Mouse (Mus musculus) midbrain, embryonic 11.5 days (tissue): ENCODE results near the gene Btaf1. TPM values are rescaled to one million over a fixed set of nuclear protein-coding genes. Genes with fewer than 3 reads are reported as not detected.

Source experiments
- ATAC-seq: fragments of 200-750 bp; cut with Nextera tagmentation; 2 replicates; pipeline ENCODE4 v1.8.0; 2017; ENCODE audit warnings: moderate TSS enrichment, moderate library complexity; ENCODE audit not compliant: low FRiP score
- DNase-seq: peaks from one replicate; pipeline ENCODE4 v3.0.0; 2015; ENCODE audit warnings: low spot score; ENCODE audit errors: missing footprints
- H3K27ac ChIP-seq: fragments of 300-500 bp; sonication (generic); 2 replicates; pipeline ENCODE4 v1.5.1; 2014; ENCODE audit warnings: low read depth, low read length
- H3K27me3 ChIP-seq: fragments of 300-500 bp; sonication (generic); 2 replicates; pipeline ENCODE4 v1.6.1; 2014; ENCODE audit warnings: mild to moderate bottlenecking, low read length, moderate library complexity, mixed read lengths; ENCODE audit not compliant: control insufficient read depth, insufficient read depth
- H3K36me3 ChIP-seq: fragments of 300-500 bp; sonication (generic); 2 replicates; pipeline ENCODE4 v1.6.1; 2014; ENCODE audit warnings: mild to moderate bottlenecking, low read length, moderate library complexity, mixed read lengths; ENCODE audit not compliant: control insufficient read depth, insufficient read depth
- H3K4me1 ChIP-seq: fragments of 300-500 bp; sonication (generic); 2 replicates; pipeline ENCODE4 v1.6.1; 2014; ENCODE audit warnings: low read length; ENCODE audit not compliant: control insufficient read depth, insufficient read depth
- H3K4me2 ChIP-seq: fragments of 300-500 bp; sonication (generic); 2 replicates; pipeline ENCODE4 v1.6.1; 2014; ENCODE audit warnings: mild to moderate bottlenecking, moderate library complexity
- H3K4me3 ChIP-seq: fragments of 300-500 bp; sonication (generic); 2 replicates; pipeline ENCODE4 v1.5.1; 2014; ENCODE audit warnings: low read depth, low read length
- H3K9ac ChIP-seq: fragments of 300-500 bp; sonication (generic); 2 replicates; pipeline ENCODE4 v1.6.1; 2014; ENCODE audit warnings: low read length
- H3K9me3 ChIP-seq: fragments of 300-500 bp; sonication (generic); 2 replicates; pipeline ENCODE4 v1.6.1; 2016; ENCODE audit warnings: low read length; ENCODE audit not compliant: control insufficient read depth
- WGBS: fragments of 180-500 bp; shearing (Covaris S2); extraction: QIAGEN DNeasy Blood & Tissue Kit; methylation state at CpG from one replicate; pipeline ENCODE4 v1.1.7; 2014; 5-methylcytosine and 5-hydroxymethylcytosine counted together
- polyA plus RNA-seq: library from polyadenylated mRNA; unstranded; fragments of >200 nt; fragmentation: Nextera tagmentation; extraction: Ambion mirVana; gene quantifications from 2 replicates; pipeline ENCODE4 v1.2.1, GENCODE M21; 2014

Gene Btaf1
- polyA plus RNA-seq, 1 experiment from 2014 or later, result 20.9 TPM

DNA sequence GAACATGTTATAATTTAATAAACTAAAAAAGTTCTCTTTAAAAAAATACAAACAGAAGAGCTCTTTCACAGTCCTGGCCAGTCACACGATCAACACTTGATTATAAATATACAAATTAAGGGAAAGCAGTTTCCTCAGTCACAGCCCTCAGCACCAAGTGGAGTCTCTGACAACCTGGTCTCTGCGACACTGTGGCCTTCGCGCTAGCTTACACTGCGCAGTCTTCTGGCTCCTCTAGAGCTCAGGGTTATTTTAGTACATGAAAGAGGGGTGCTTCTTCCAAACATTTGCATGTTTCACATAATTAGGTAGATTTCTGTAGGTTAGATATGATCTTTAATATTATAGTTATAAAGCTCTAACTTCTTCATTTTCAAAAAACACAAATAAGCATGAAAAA, 96.3 kb downstream of the Btaf1 start:
- H3K9ac ChIP-seq, result no peak overlapping the region
- no peaks in the 10 kb centered on the region for H3K27me3 ChIP-seq
- H3K9me3 ChIP-seq, result no peaks in the 10 kb centered on the region
- H3K4me1 ChIP-seq, result peaks cover 4% of the 10 kb centered on the region; the same call in 1 of the 2 replicates
- no peak overlapping the region for H3K4me2 ChIP-seq
- no peak overlapping the region for H3K27ac ChIP-seq
- DNase-seq (no peak), ATAC-seq (no peak)
- 87% methylated on average over 5 of the region's 5 CpGs for WGBS
- H3K4me3 ChIP-seq, result no peak overlapping the region
- no peaks in the 10 kb centered on the region for H3K36me3 ChIP-seq

DNA sequence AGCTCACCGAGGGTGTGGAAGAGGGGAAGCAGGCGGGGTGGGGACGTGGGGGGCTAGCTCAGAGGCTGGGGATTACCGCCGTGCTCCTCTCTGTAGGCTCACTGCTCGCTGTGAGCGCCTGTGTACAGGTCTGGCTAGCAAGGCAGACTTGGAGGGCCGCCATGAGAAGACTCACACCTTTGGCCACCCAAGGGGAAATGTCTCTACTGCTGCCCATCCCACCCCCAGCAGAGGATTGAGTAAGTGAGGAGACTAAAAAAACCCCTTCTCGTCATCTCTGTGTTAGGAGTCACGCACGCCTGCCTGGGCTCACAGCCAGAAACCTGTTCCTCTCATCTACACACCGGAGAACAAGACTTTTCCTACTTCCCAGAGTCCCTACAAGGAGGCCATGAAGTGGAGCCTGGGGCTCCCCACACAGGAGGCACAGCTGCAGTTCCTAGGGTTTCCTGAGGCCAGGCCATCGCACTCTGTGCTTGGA, 100.0 kb downstream of the Btaf1 start:
- H3K4me3 ChIP-seq, result no peak overlapping the region
- H3K4me2 ChIP-seq, result no peak overlapping the region
- no peaks in the 10 kb centered on the region for H3K9me3 ChIP-seq
- DNase-seq (peak; percentile 78), ATAC-seq (no peak)
- H3K4me1 ChIP-seq, result 0 out of 2 replicates have a peak, but pooled peaks cover 2% of the 10 kb centered on the region
- no peaks in the 10 kb centered on the region for H3K27me3 ChIP-seq
- no peaks in the 10 kb centered on the region for H3K36me3 ChIP-seq
- H3K27ac ChIP-seq, result no peak overlapping the region
- H3K9ac ChIP-seq, result no peak overlapping the region
- WGBS, result 79% methylated on average over 13 of the region's 13 CpGs

- no peaks in the 10 kb centered on the region for H3K36me3 ChIP-seq
- H3K9me3 ChIP-seq, result no peaks in the 10 kb centered on the region
- no peak overlapping the region for H3K4me3 ChIP-seq
- no peak overlapping the region for H3K27ac ChIP-seq
- ATAC-seq (no peak), DNase-seq (no peak)
- H3K9ac ChIP-seq, result no peak overlapping the region
- H3K27me3 ChIP-seq, result no peaks in the 10 kb centered on the region
- 83% methylated on average over 11 of the region's 11 CpGs for WGBS
- H3K4me1 ChIP-seq, result 0 out of 2 replicates have a peak, but pooled peaks cover 2% of the 10 kb centered on the region
- no peak overlapping the region for H3K4me2 ChIP-seq
These were observed 100.5 kb downstream of the Btaf1 start for GRCm38 (mm10) chr19:37026408-37026807.

- no peak for DNase-seq
- Histone ChIP-seq H3K4me1 (no peaks in the 10 kb centered on the region), H3K9ac (no peak overlapping the region), H3K4me2 (no peak overlapping the region), H3K27ac (no peak overlapping the region), H3K27me3 (no peaks in the 10 kb centered on the region), H3K9me3 (no peaks in the 10 kb centered on the region), H3K36me3 (no peaks in the 10 kb centered on the region), H3K4me3 (no peak overlapping the region)
- ATAC-seq, result no peak
- 89% methylated on average over 6 of the region's 6 CpGs for WGBS
These were observed 103.9 kb downstream of the Btaf1 start for GRCm38 (mm10) chr19:37029771-37030170.

GRCm38 (mm10) chr19:37031446-37031845, 105.6 kb downstream of the Btaf1 start:
- Histone ChIP-seq H3K4me3 (no peak overlapping the region), H3K4me2 (no peak overlapping the region), H3K27ac (no peak overlapping the region), H3K36me3 (no peaks in the 10 kb centered on the region), H3K4me1 (no peaks in the 10 kb centered on the region), H3K27me3 (no peaks in the 10 kb centered on the region), H3K9ac (no peak overlapping the region), H3K9me3 (no peaks in the 10 kb centered on the region)
- 86% methylated on average over 5 of the region's 5 CpGs for WGBS
- ATAC-seq, result no peak
- no peak for DNase-seq

GRCm38 (mm10) chr19:37032364-37032763, 106.5 kb downstream of the Btaf1 start:
- Histone ChIP-seq H3K4me2 (no peak overlapping the region), H3K27me3 (no peaks in the 10 kb centered on the region), H3K4me1 (no peaks in the 10 kb centered on the region), H3K27ac (no peak overlapping the region), H3K9ac (no peak overlapping the region), H3K36me3 (no peaks in the 10 kb centered on the region), H3K4me3 (no peak overlapping the region), H3K9me3 (no peaks in the 10 kb centered on the region)
- 92% methylated on average over 2 of the region's 2 CpGs for WGBS
- DNase-seq, result no peak
- no peak for ATAC-seq

DNA sequence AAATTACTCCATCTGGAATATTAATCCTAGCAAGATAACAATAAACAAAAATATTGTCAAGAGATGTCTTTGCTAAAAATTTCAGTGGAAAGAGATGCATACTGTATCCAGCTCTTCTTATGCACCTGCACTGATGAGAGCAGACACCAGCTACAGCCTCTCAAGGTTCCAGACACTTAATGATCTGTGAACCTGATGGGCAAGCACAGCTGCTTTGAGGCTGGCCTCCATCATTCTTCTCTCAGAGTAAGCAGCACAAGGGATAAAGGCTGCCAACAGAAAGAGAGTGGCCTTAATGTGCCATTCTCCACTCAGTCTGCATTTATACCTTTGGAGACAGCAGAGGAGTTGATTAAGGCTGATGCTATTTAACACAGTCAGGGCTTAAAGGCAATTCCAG, 115.0 kb downstream of the Btaf1 start:
- H3K4me2 ChIP-seq, result no peak overlapping the region
- no peak for ATAC-seq

GRCm38 (mm10) chr19:37044431-37044830, 118.6 kb downstream of the Btaf1 start:
- 89% methylated on average over 10 of the region's 10 CpGs for WGBS
- Histone ChIP-seq H3K9ac (no peak overlapping the region), H3K27me3 (no peaks in the 10 kb centered on the region), H3K4me3 (no peak overlapping the region), H3K9me3 (no peaks in the 10 kb centered on the region), H3K36me3 (no peaks in the 10 kb centered on the region), H3K4me2 (no peak overlapping the region), H3K27ac (no peak overlapping the region), H3K4me1 (no peaks in the 10 kb centered on the region)
- ATAC-seq (no peak), DNase-seq (no peak)

More for the DNA sequence above, 115.0 kb downstream of the Btaf1 start:
- no peaks in the 10 kb centered on the region for H3K36me3 ChIP-seq
- H3K9me3 ChIP-seq, result no peaks in the 10 kb centered on the region
- no peaks in the 10 kb centered on the region for H3K4me1 ChIP-seq
- H3K4me3 ChIP-seq, result no peak overlapping the region
- no peak overlapping the region for H3K27ac ChIP-seq
- no peak for DNase-seq
- no peaks in the 10 kb centered on the region for H3K27me3 ChIP-seq
- H3K9ac ChIP-seq, result no peak overlapping the region

GRCm38 (mm10) chr19:37048507-37048906, 122.6 kb downstream of the Btaf1 start:
- no peak for DNase-seq
- H3K9ac ChIP-seq, result no peak overlapping the region
- H3K27me3 ChIP-seq, result no peaks in the 10 kb centered on the region
- H3K36me3 ChIP-seq, result no peaks in the 10 kb centered on the region
- no peaks in the 10 kb centered on the region for H3K4me1 ChIP-seq
- H3K9me3 ChIP-seq, result no peaks in the 10 kb centered on the region
- no peak for ATAC-seq
- 93% methylated on average over 6 of the region's 6 CpGs for WGBS
- no peak overlapping the region for H3K4me3 ChIP-seq
- H3K27ac ChIP-seq, result no peak overlapping the region
- H3K4me2 ChIP-seq, result no peak overlapping the region
